Mouse (Mus musculus) forebrain, embryonic 14.5 days (tissue): ENCODE measurements around the gene Cep97. TPM values are rescaled to one million over a fixed set of nuclear protein-coding genes. Genes with fewer than 3 reads are reported as not detected.
A peak's percentile ranks its signal among the peaks of the same experiment; 100 is the strongest.

Source experiments
- ATAC-seq: fragments of 200-750 bp; cut with Nextera tagmentation; 2 replicates; pipeline ENCODE4 v1.8.0; 2017; ENCODE audit warnings: mild to moderate bottlenecking, moderate library complexity
- DNase-seq: peaks from one replicate; pipeline ENCODE4 v3.0.0-alpha.2; 2015; ENCODE audit warnings: low spot score
- H3K27ac ChIP-seq: fragments of 300-500 bp; sonication (generic); 2 replicates; pipeline ENCODE4 v1.5.1; 2014; ENCODE audit warnings: low read depth, mild to moderate bottlenecking, control low read depth, low read length, moderate library complexity
- H3K27me3 ChIP-seq: fragments of 300-500 bp; sonication (generic); replicated peaks from 2 replicates; pipeline ENCODE4 v1.6.1; 2014; ENCODE audit warnings: low read length, control low read depth, mixed read lengths; ENCODE audit not compliant: control insufficient read depth, insufficient read depth
- H3K36me3 ChIP-seq: fragments of 300-500 bp; sonication (generic); 2 replicates; pipeline ENCODE4 v1.6.1; 2014; ENCODE audit warnings: low read length, control low read depth; ENCODE audit not compliant: control insufficient read depth, insufficient read depth
- H3K4me1 ChIP-seq: fragments of 300-500 bp; sonication (generic); 2 replicates; pipeline ENCODE4 v1.6.1; 2014; ENCODE audit warnings: antibody characterized with exemption, low read length, control low read depth; ENCODE audit not compliant: control insufficient read depth, insufficient read depth
- H3K4me2 ChIP-seq: fragments of 300-500 bp; sonication (generic); 2 replicates; pipeline ENCODE4 v1.6.1; 2014; ENCODE audit warnings: mild to moderate bottlenecking, control low read depth, low read length
- H3K4me3 ChIP-seq: fragments of 300-500 bp; sonication (generic); 2 replicates; pipeline ENCODE4 v1.5.1; 2014; ENCODE audit warnings: low read depth, low read length, control low read depth
- H3K9ac ChIP-seq: fragments of 300-500 bp; sonication (generic); 2 replicates; pipeline ENCODE4 v1.6.1; 2014; ENCODE audit warnings: mild to moderate bottlenecking, low read length, control low read depth, moderate library complexity
- H3K9me3 ChIP-seq: fragments of 300-500 bp; sonication (generic); replicated peaks from 2 replicates; pipeline ENCODE4 v1.6.1; 2016; ENCODE audit warnings: low read length, control low read depth, mixed read lengths; ENCODE audit not compliant: control insufficient read depth
- WGBS: fragments of 180-500 bp; shearing (Covaris S2); extraction: QIAGEN DNeasy Blood & Tissue Kit; methylation state at CpG from one replicate; pipeline ENCODE4 v1.1.7; 2014; 5-methylcytosine and 5-hydroxymethylcytosine counted together
- polyA plus RNA-seq: library from polyadenylated mRNA; unstranded; fragments of >200 nt; fragmentation: Nextera tagmentation; extraction: Ambion mirVana; gene quantifications from 2 replicates; pipeline ENCODE4 v1.2.1, GENCODE M21; 2014

Cep97 gene
- polyA plus RNA-seq, result 15.8 and 19.4 TPM in 2 replicates

- peak within 1 kb of the TSS; percentile 62 for H3K9ac ChIP-seq
- H3K4me1 ChIP-seq, result no peaks in the 10 kb centered on the region
- no peaks in the 10 kb centered on the region for H3K9me3 ChIP-seq
- peak within 1 kb of the TSS; percentile 78 for H3K4me3 ChIP-seq
- WGBS, result under 1% methylated on average over 24 of the region's 24 CpGs
- H3K36me3 ChIP-seq, result 0 out of 2 replicates have a peak, but pooled peaks cover 3% of the 10 kb centered on the region
- peak; percentile 99 for ATAC-seq
- peak; percentile 97 for DNase-seq
- peak within 1 kb of the TSS; percentile 63; the same call in 1 of the 2 replicates for H3K27ac ChIP-seq
- no peaks in the 10 kb centered on the region for H3K27me3 ChIP-seq
- H3K4me2 ChIP-seq, result peak within 1 kb of the TSS; percentile 67
These were observed at the start of gene Cep97 for GRCm38 (mm10) chr16:55934453-55935037. Gene Cep97 (minus strand): TSS chr16:55934855.

GRCm38 (mm10) chr16:55974903-55975285, 40.2 kb upstream of the Cep97 start:
- DNase-seq (no peak), ATAC-seq (no peak)
- 9% methylated on average over 14 of the region's 14 CpGs for WGBS

GRCm38 (mm10) chr16:55974256-55974902, 39.7 kb upstream of the Cep97 start:
- Histone ChIP-seq H3K27me3 (no peaks in the 10 kb centered on the region), H3K4me3 (peak overlapping the region; percentile 93), H3K27ac (peak overlapping the region; percentile 86), H3K9me3 (no peaks in the 10 kb centered on the region), H3K9ac (peak overlapping the region; percentile 83), H3K36me3 (peaks cover 34% of the 10 kb centered on the region), H3K4me2 (peak overlapping the region; percentile 81), H3K4me1 (peaks cover 11% of the 10 kb centered on the region)
- WGBS, result under 1% methylated on average over 55 of the region's 55 CpGs
- ATAC-seq (peak; percentile 84), DNase-seq (peak; percentile 90)

More at GRCm38 (mm10) chr16:55974903-55975285, 40.2 kb upstream of the Cep97 start:
- H3K4me1 ChIP-seq, result peaks cover 11% of the 10 kb centered on the region
- H3K27ac ChIP-seq, result peak overlapping the region; percentile 86; the same call in 1 of the 2 replicates
- peak overlapping the region; percentile 83 for H3K9ac ChIP-seq
- no peaks in the 10 kb centered on the region for H3K9me3 ChIP-seq
- peaks cover 29% of the 10 kb centered on the region for H3K36me3 ChIP-seq
- no peaks in the 10 kb centered on the region for H3K27me3 ChIP-seq
- H3K4me2 ChIP-seq, result peak overlapping the region; percentile 81
- H3K4me3 ChIP-seq, result peak overlapping the region; percentile 93

- ATAC-seq (peak; percentile 98), DNase-seq (peak; percentile 99)
- Histone ChIP-seq H3K27ac (peak within 1 kb of the TSS; percentile 86), H3K36me3 (peaks cover 41% of the 10 kb centered on the region), H3K4me2 (peak within 1 kb of the TSS; percentile 81), H3K9me3 (no peaks in the 10 kb centered on the region), H3K9ac (peak within 1 kb of the TSS; percentile 83), H3K4me3 (peak within 1 kb of the TSS; percentile 93), H3K4me1 (peaks cover 11% of the 10 kb centered on the region), H3K27me3 (no peaks in the 10 kb centered on the region)
- under 1% methylated on average over 72 of the region's 86 CpGs for WGBS
These were observed 39.0 kb upstream of the Cep97 start, which contains the start of gene Zbtb11 for GRCm38 (mm10) chr16:55973431-55974255. Gene Zbtb11 (plus strand): TSS chr16:55973883.

GRCm38 (mm10) chr16:55972626-55973201, 38.1 kb upstream of the Cep97 start:
- WGBS, result 58% methylated on average over 10 of the region's 10 CpGs
- ATAC-seq (no peak), DNase-seq (no peak)
- H3K27ac ChIP-seq, result no peak overlapping the region
- no peaks in the 10 kb centered on the region for H3K9me3 ChIP-seq
- peak overlapping the region; percentile 93 for H3K4me3 ChIP-seq
- peak overlapping the region; percentile 40; the same call in 1 of the 2 replicates for H3K9ac ChIP-seq
- peaks cover 11% of the 10 kb centered on the region for H3K4me1 ChIP-seq
- peak overlapping the region; percentile 72 for H3K4me2 ChIP-seq
- H3K27me3 ChIP-seq, result no peaks in the 10 kb centered on the region
- H3K36me3 ChIP-seq, result peaks cover 41% of the 10 kb centered on the region

GRCm38 (mm10) chr16:55971735-55972615, 37.3 kb upstream of the Cep97 start:
- Histone ChIP-seq H3K27me3 (no peaks in the 10 kb centered on the region), H3K27ac (no peak overlapping the region), H3K4me3 (no peak overlapping the region), H3K9ac (no peak overlapping the region), H3K4me1 (peaks cover 17% of the 10 kb centered on the region), H3K4me2 (no peak overlapping the region), H3K36me3 (peaks cover 44% of the 10 kb centered on the region), H3K9me3 (no peaks in the 10 kb centered on the region)
- no peak for ATAC-seq
- DNase-seq, result no peak
- WGBS, result 77% methylated on average over 6 of the region's 6 CpGs

GRCm38 (mm10) chr16:55970416-55970815, 35.8 kb upstream of the Cep97 start:
- Histone ChIP-seq H3K27me3 (no peaks in the 10 kb centered on the region), H3K9ac (no peak overlapping the region), H3K4me1 (peaks cover 11% of the 10 kb centered on the region), H3K36me3 (peaks cover 44% of the 10 kb centered on the region), H3K4me3 (no peak overlapping the region), H3K27ac (no peak overlapping the region), H3K4me2 (no peak overlapping the region), H3K9me3 (no peaks in the 10 kb centered on the region)
- no peak for DNase-seq
- 90% methylated on average over 5 of the region's 5 CpGs for WGBS
- ATAC-seq, result no peak

- ATAC-seq (no peak), DNase-seq (peak; percentile 61)
- Histone ChIP-seq H3K9ac (no peak overlapping the region), H3K4me1 (peaks cover 6% of the 10 kb centered on the region), H3K27ac (no peak overlapping the region), H3K27me3 (no peaks in the 10 kb centered on the region), H3K36me3 (peaks cover 44% of the 10 kb centered on the region), H3K4me2 (no peak overlapping the region), H3K4me3 (no peak overlapping the region), H3K9me3 (no peaks in the 10 kb centered on the region)
- WGBS, result 74% methylated on average over 3 of the region's 3 CpGs
These were observed 34.5 kb upstream of the Cep97 start for GRCm38 (mm10) chr16:55969147-55969546.
